Comparison of ENCODE assay signal across 8 mouse cellular contexts in genomic region chr5:64070081-64070673, GRCm38 (mm10). TPM values are rescaled to one million over a fixed set of nuclear protein-coding genes. Genes with fewer than 3 reads are reported as not detected.
DNase-seq lines count a peak whose midpoint lies in the region; ATAC-seq and TF ChIP-seq lines count a peak whose summit lies in the region.

No protein-coding gene starts in this region.

- no peak overlapping the region for H3K4me3 ChIP-seq in intestine, embryonic 15.5 days (replicated peaks)
- H3K4me3 ChIP-seq in limb, embryonic 14.5 days (replicated peaks; ENCODE audit: low read length), result no peak overlapping the region

- no peaks in the 10 kb centered on the region for H3K36me3 ChIP-seq in intestine, embryonic 15.5 days
- H3K36me3 ChIP-seq in limb, embryonic 14.5 days (ENCODE audit: control insufficient read depth, insufficient read depth, low read length), result no peaks in the 10 kb centered on the region

- 19% methylated on average over 4 of the region's 4 CpGs for WGBS in intestine, embryonic 15.5 days
- 19% methylated on average over 4 of the region's 4 CpGs for WGBS in limb, embryonic 14.5 days

- H3K9ac ChIP-seq in intestine, embryonic 15.5 days, result no peak overlapping the region
- no peak overlapping the region for H3K9ac ChIP-seq in limb, embryonic 14.5 days (ENCODE audit: low read depth, low read length, severe bottlenecking)

- peak; percentile 67 to 73 for DNase-seq in B cell, adult 2 months
- DNase-seq in T-cell, adult 2 months (ENCODE audit: low spot score), result peak; percentile 55
- DNase-seq in cerebellum, postnatal 36 days, result peak; percentile 79 to 82
- DNase-seq in gastrocnemius, postnatal 14 days, result peak; percentile 41
- peak; percentile 61 for DNase-seq in limb, embryonic 14.5 days (ENCODE audit: low spot score)
- DNase-seq in monocyte, adult 2 months (ENCODE audit: low read depth in 1 of 2, low spot score in 2 of 2), result peak; percentile 34 to 48
- DNase-seq in testis, postnatal 10 days (ENCODE audit: low spot score), result peak; percentile 61

- TF ChIP-seq POLR2A in limb, embryonic 14.5 days (IDR thresholded peaks at IDR 0.05; ENCODE audit: borderline replicate concordance, extremely low read depth, insufficient read depth, insufficient read length), result no peak

- no peak overlapping the region for H3K27ac ChIP-seq in intestine, embryonic 15.5 days
- no peak overlapping the region for H3K27ac ChIP-seq in limb, embryonic 14.5 days (replicated peaks; ENCODE audit: low read depth, low read length)

- peak; percentile 75 for ATAC-seq in intestine, embryonic 15.5 days
- ATAC-seq in limb, embryonic 14.5 days (ENCODE audit: low FRiP score, low read depth), result peak; percentile 88

- no peaks in the 10 kb centered on the region for H3K9me3 ChIP-seq in intestine, embryonic 15.5 days
- no peaks in the 10 kb centered on the region for H3K9me3 ChIP-seq in limb, embryonic 14.5 days (ENCODE audit: control insufficient read depth, low read length)

- H3K4me2 ChIP-seq in intestine, embryonic 15.5 days (replicated peaks), result no peak overlapping the region
- H3K4me2 ChIP-seq in limb, embryonic 14.5 days (replicated peaks; ENCODE audit: low read depth, low read length, severe bottlenecking), result no peak overlapping the region

- H3K4me1 ChIP-seq in intestine, embryonic 15.5 days (replicated peaks), result no peaks in the 10 kb centered on the region
- H3K4me1 ChIP-seq in limb, embryonic 14.5 days (ENCODE audit: control insufficient read depth, insufficient read depth, low read length), result peaks cover 3% of the 10 kb centered on the region; the same call in 1 of the 2 replicates

- no peaks in the 10 kb centered on the region for H3K27me3 ChIP-seq in intestine, embryonic 15.5 days (replicated peaks)
- H3K27me3 ChIP-seq in limb, embryonic 14.5 days (ENCODE audit: control insufficient read depth, insufficient read depth, low read length), result no peaks in the 10 kb centered on the region

- intact Hi-C loops in gastrocnemius, postnatal 14 days (cut with DNase I; ENCODE audit: low total_unique reads), result loop anchor here (2.0 kb wide), 1 partner anchor 163 kb away; no protein-coding TSS in a partner anchor

RNA-seq across cellular contexts. Expression of gene Pgm2, which starts 22.6 kb away (rescaled TPM):
- total RNA-seq in gastrocnemius, postnatal 14 days (2021), result 1 to 10 TPM; 4.9 to 5.2 TPM
- 35.4 and 39.7 TPM in 2 replicates for polyA plus RNA-seq in intestine, embryonic 15.5 days (2015; fragmentation: Nextera tagmentation; extraction: Ambion mirVana)
- 25.7 and 26.5 TPM in 2 replicates for polyA plus RNA-seq in limb, embryonic 14.5 days (2012; rRNA removed)
- 26.4 and 27.7 TPM in 2 replicates for polyA plus RNA-seq in limb, embryonic 14.5 days (2014; fragmentation: Nextera tagmentation; extraction: Ambion mirVana)
